Mouse (Mus musculus) adrenal gland, postnatal 4 days (tissue): Measurements from ENCODE around the gene Stard5. TPM values are rescaled to one million over a fixed set of nuclear protein-coding genes. Genes with fewer than 3 reads are reported as not detected.
A peak's percentile ranks its signal among the peaks of the same experiment; 100 is the strongest.

ENCODE experiments used
- DNase-seq, 2 experiments: peaks; one replicate each; pipeline ENCODE4 v3.0.0; 2021 to 2022; ENCODE audit warnings: low spot score in 2 of 2, mixed read lengths in 2 of 2
- long read RNA-seq, 2 experiments: library from polyadenylated mRNA; stranded (forward); transcript quantifications; one replicate each; pipeline ENCODE4 v2.0.0; 2021
- total RNA-seq, 2 experiments: library from RNA; stranded (reverse); gene quantifications; 2 replicates each; pipeline ENCODE4 v1.2.3; 2021

The Stard5 gene
- 10 to 100 TPM; 28.3 to 28.9 TPM for total RNA-seq
- long read RNA-seq, experiment 1, transcript Stard5-201 (6 exons, 2,483 nt): major isoform, 15 of 17 reads
- long read RNA-seq, experiment 1, partial matches to known transcripts: 0 of 17 reads
- long read RNA-seq, experiment 1, other reads (novel, unspliced or antisense): 2 of 17 reads
- long read RNA-seq, experiment 2, transcript Stard5-201 (6 exons, 2,483 nt): major isoform, 16 of 25 reads
- long read RNA-seq, experiment 2, partial matches to known transcripts: 1 of 25 reads
- long read RNA-seq, experiment 2, other reads (novel, unspliced or antisense): 8 of 25 reads

GRCm38 (mm10) chr7:83631828-83632681 is at the start of gene Stard5:
Gene Stard5 (plus strand): TSS chr7:83631959.
- DNase-seq: peak; percentile 69 to 84

GRCm38 (mm10) chr7:83584639-83585471 is 46.9 kb upstream of the Stard5 start, which contains the start of gene Tmc3:
Gene Tmc3 (plus strand): TSS chr7:83584927.
- no peak for DNase-seq

- DNase-seq: no peak
These were observed 37.7 kb upstream of the Stard5 start for GRCm38 (mm10) chr7:83594056-83594455.

- no peak for DNase-seq
These were observed 34.7 kb upstream of the Stard5 start for GRCm38 (mm10) chr7:83597063-83597462.

GRCm38 (mm10) chr7:83598997-83599912 is 32.5 kb upstream of the Stard5 start:
- DNase-seq: no peak

- no peak for DNase-seq
These were observed 31.9 kb upstream of the Stard5 start for GRCm38 (mm10) chr7:83599913-83600286.

GRCm38 (mm10) chr7:83604180-83604944 is 27.4 kb upstream of the Stard5 start:
- DNase-seq: no peak

GRCm38 (mm10) chr7:83606796-83607195 is 25.0 kb upstream of the Stard5 start:
- no peak for DNase-seq

GRCm38 (mm10) chr7:83609891-83610290 is 21.9 kb upstream of the Stard5 start:
- no peak for DNase-seq

GRCm38 (mm10) chr7:83611886-83612285 is 19.9 kb upstream of the Stard5 start:
- no peak for DNase-seq

- no peak for DNase-seq
These were observed 16.5 kb upstream of the Stard5 start for GRCm38 (mm10) chr7:83615272-83615671.

GRCm38 (mm10) chr7:83615815-83616214 is 15.9 kb upstream of the Stard5 start:
- no peak for DNase-seq

- no peak for DNase-seq
These were observed 15.5 kb upstream of the Stard5 start for GRCm38 (mm10) chr7:83616268-83616667.

- DNase-seq: no peak
These were observed 13.1 kb upstream of the Stard5 start for GRCm38 (mm10) chr7:83618709-83619108.

GRCm38 (mm10) chr7:83622582-83622981 is 9.2 kb upstream of the Stard5 start:
- no peak for DNase-seq

GRCm38 (mm10) chr7:83624065-83624464 is 7.7 kb upstream of the Stard5 start:
- no peak for DNase-seq

GRCm38 (mm10) chr7:83626557-83627257 is 5.1 kb upstream of the Stard5 start:
- no peak for DNase-seq

GRCm38 (mm10) chr7:83627369-83627768 is 4.4 kb upstream of the Stard5 start:
- no peak for DNase-seq
